Mouse (Mus musculus): ENCODE results near the gene Tmem256. TPM values are rescaled to one million over a fixed set of nuclear protein-coding genes. Genes with fewer than 3 reads are reported as not detected.

Tmem256 gene
- polyA plus RNA-seq, 1 experiment from 2014 or later = 395 TPM

DNA sequence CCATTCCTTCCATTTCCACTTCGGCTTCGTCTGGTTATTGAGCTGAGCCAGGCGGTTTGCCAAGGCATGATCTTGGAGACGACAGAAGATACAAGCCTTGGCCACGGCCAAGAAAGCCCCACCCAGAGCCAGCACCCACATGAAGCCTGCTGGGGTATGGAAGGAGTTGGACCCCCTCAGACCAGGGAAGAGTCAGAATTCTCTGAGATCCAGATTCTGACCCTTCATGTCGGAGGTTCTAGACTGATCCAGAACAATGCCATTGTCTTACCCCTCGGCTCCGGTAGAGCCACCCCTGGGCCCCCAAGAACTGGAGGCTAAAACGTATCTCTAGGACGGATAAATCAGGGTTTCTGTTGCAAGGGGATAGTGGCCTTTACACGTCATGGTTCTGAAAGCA lies 39.6 kb downstream of the Tmem256 start, which contains the start of gene Tmem95:
Gene Tmem95, minus strand, starts transcription at position 141 of the 400 bp plus-strand sequence.
- no peak for ATAC-seq
- Histone ChIP-seq H3K9me3 (ENCODE audit: low read length) (no peaks in the 10 kb centered on the region), H3K4me2 (replicated peaks; ENCODE audit: low read depth, low read length) (peak within 1 kb of the TSS; percentile 75), H3K27me3 (replicated peaks; ENCODE audit: insufficient read depth, low read length) (no peaks in the 10 kb centered on the region), H3K36me3 (ENCODE audit: insufficient read depth, low read length) (no peaks in the 10 kb centered on the region), H3K4me1 (ENCODE audit: insufficient read depth, low read depth, low read length) (peaks cover 13% of the 10 kb centered on the region), H3K9ac (replicated peaks; ENCODE audit: low read depth) (no peak within 1 kb of the TSS), H3K4me3 (ENCODE audit: low read depth, low read length) (no peak within 1 kb of the TSS), H3K27ac (ENCODE audit: low read length) (peak within 1 kb of the TSS; percentile 33; the same call in 1 of the 2 replicates)
- no peak for DNase-seq (ENCODE audit: low spot score)
- 82% methylated on average over 11 of the region's 11 CpGs for WGBS
- TF ChIP-seq EP300 (IDR thresholded peaks at IDR 0.05) = no peak
- no peak for TF ChIP-seq CTCF (IDR thresholded peaks at IDR 0.05)

DNA sequence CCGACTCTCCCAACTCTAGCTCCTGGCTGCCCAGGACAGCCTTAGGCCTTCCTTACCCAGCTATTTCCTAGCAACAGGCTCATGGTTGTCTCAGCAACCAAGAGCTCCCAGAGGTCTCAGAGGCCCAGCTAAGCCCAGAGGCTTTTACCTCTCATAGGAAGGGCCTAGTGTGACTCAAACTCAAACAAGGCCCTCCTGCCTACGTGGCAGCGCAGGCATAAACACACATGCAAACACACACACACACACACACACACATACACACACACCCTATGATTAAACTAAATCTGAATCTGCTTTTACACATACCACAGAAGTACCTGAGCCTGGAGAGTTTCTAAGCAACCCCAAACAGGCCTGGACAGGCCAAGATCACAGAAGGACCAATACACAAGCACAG lies 40.1 kb downstream of the Tmem256 start:
- no peak overlapping the region for H3K27ac ChIP-seq (ENCODE audit: low read length)
- H3K27me3 ChIP-seq (replicated peaks; ENCODE audit: insufficient read depth, low read length) = no peaks in the 10 kb centered on the region
- no peaks in the 10 kb centered on the region for H3K9me3 ChIP-seq (ENCODE audit: low read length)
- no peak overlapping the region for H3K9ac ChIP-seq (replicated peaks; ENCODE audit: low read depth)
- no peak for ATAC-seq
- peaks cover 13% of the 10 kb centered on the region for H3K4me1 ChIP-seq (ENCODE audit: insufficient read depth, low read depth, low read length)
- 81% methylated on average over 3 of the region's 3 CpGs for WGBS
- H3K4me3 ChIP-seq (ENCODE audit: low read depth, low read length) = no peak overlapping the region
- DNase-seq (ENCODE audit: low spot score) = no peak
- H3K36me3 ChIP-seq (ENCODE audit: insufficient read depth, low read length) = no peaks in the 10 kb centered on the region
- H3K4me2 ChIP-seq (replicated peaks; ENCODE audit: low read depth, low read length) = no peak overlapping the region
- TF ChIP-seq EP300 (IDR thresholded peaks at IDR 0.05) (no peak), CTCF (IDR thresholded peaks at IDR 0.05) (no peak)

DNA sequence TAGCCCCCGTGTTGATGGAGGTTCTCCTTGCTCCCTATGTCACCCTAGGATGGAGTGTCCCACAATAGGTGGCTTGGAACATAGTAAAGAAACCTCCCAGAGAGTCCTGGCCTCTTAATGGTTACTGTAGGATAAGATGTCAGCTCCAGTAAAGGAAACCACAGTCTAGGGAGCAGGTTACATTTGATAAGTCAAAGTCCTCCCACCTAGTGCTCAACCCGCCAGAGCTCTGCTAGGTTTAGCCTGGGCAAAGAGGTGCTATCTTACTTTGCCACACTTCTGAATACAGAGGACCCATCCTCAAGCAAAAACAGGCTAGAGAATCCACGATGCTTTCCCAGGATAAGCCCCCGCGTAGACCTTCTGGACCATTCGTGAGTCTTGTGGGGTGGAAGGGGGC lies 40.6 kb downstream of the Tmem256 start:
- DNase-seq (ENCODE audit: low spot score) = no peak
- peak overlapping the region; percentile 75 for H3K4me2 ChIP-seq (replicated peaks; ENCODE audit: low read depth, low read length)
- ATAC-seq = no peak
- no peaks in the 10 kb centered on the region for H3K27me3 ChIP-seq (replicated peaks; ENCODE audit: insufficient read depth, low read length)
- H3K27ac ChIP-seq (ENCODE audit: low read length) = no peak overlapping the region; the same call in 1 of the 2 replicates
- H3K9me3 ChIP-seq (ENCODE audit: low read length) = no peaks in the 10 kb centered on the region
- TF ChIP-seq CTCF (IDR thresholded peaks at IDR 0.05) = no peak
- no peak for TF ChIP-seq EP300 (IDR thresholded peaks at IDR 0.05)
- no peaks in the 10 kb centered on the region for H3K36me3 ChIP-seq (ENCODE audit: insufficient read depth, low read length)
- 0 out of 2 replicates have a peak overlapping the region, but pooled peaks have one; percentile 19 for H3K9ac ChIP-seq (replicated peaks; ENCODE audit: low read depth)
- WGBS = 75% methylated on average over 6 of the region's 6 CpGs
- H3K4me1 ChIP-seq (ENCODE audit: insufficient read depth, low read depth, low read length) = peaks cover 13% of the 10 kb centered on the region
- no peak overlapping the region for H3K4me3 ChIP-seq (ENCODE audit: low read depth, low read length)

DNA sequence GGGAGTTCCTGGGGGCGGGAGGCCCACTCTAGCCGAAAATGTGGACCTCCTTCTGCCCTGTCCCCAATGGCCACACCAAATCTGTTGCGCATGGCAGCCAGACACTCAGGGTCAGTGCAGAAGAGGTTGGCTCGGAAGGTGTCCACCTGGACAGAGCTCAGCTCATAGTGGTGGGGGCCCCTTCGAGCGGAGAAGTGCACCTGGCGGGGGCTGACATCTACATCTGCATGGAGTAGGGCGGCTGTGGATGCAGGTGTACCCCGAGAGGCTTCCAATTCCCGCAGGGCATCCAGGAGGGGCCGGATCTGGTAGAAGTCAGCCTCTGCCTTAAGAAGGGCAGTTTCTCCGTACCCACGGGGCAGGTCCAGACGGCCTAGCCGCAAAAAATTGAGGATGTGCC lies 41.4 kb downstream of the Tmem256 start:
- Histone ChIP-seq H3K4me3 (ENCODE audit: low read depth, low read length) (peak overlapping the region; percentile 56), H3K9ac (replicated peaks; ENCODE audit: low read depth) (peak overlapping the region; percentile 51; the same call in 1 of the 2 replicates), H3K27ac (ENCODE audit: low read length) (peak overlapping the region; percentile 94; the same call in 1 of the 2 replicates), H3K4me1 (ENCODE audit: insufficient read depth, low read depth, low read length) (peaks cover 18% of the 10 kb centered on the region), H3K9me3 (ENCODE audit: low read length) (no peaks in the 10 kb centered on the region), H3K36me3 (ENCODE audit: insufficient read depth, low read length) (no peaks in the 10 kb centered on the region), H3K4me2 (replicated peaks; ENCODE audit: low read depth, low read length) (peak overlapping the region; percentile 75), H3K27me3 (replicated peaks; ENCODE audit: insufficient read depth, low read length) (no peaks in the 10 kb centered on the region)
- 47% methylated on average over 15 of the region's 15 CpGs for WGBS
- ATAC-seq (no peak), DNase-seq (ENCODE audit: low spot score) (no peak)
- TF ChIP-seq EP300 (IDR thresholded peaks at IDR 0.05) = no peak
- TF ChIP-seq CTCF (IDR thresholded peaks at IDR 0.05) = no peak

DNA sequence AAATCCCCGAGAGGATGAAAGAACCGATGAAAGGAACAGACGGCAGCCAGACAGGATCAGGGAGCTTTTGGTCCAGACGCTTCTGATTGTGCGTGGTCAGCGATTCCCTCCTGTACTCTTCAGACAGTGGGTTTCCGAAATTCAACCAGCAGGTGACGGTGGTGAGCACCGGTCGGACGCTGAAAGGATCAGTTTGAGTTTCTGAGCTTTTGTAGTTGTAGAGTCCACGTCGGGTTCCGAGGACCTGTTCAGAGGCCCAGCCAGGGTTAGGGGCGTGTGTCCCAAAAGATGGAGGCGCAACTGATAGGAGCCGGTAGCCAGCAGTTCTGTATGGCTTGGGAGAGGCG lies 42.2 kb downstream of the Tmem256 start:
- DNase-seq (ENCODE audit: low spot score) = peak; percentile 92
- ATAC-seq = peak; percentile 54
- Histone ChIP-seq H3K27me3 (replicated peaks; ENCODE audit: insufficient read depth, low read length) (no peaks in the 10 kb centered on the region), H3K4me1 (ENCODE audit: insufficient read depth, low read depth, low read length) (peaks cover 18% of the 10 kb centered on the region), H3K4me3 (ENCODE audit: low read depth, low read length) (peak overlapping the region; percentile 56), H3K27ac (ENCODE audit: low read length) (peak overlapping the region; percentile 94), H3K9me3 (ENCODE audit: low read length) (no peaks in the 10 kb centered on the region), H3K4me2 (replicated peaks; ENCODE audit: low read depth, low read length) (peak overlapping the region; percentile 75), H3K36me3 (ENCODE audit: insufficient read depth, low read length) (no peaks in the 10 kb centered on the region), H3K9ac (replicated peaks; ENCODE audit: low read depth) (peak overlapping the region; percentile 51)
- TF ChIP-seq EP300 (IDR thresholded peaks at IDR 0.05) (no peak), CTCF (IDR thresholded peaks at IDR 0.05) (peak; percentile 91)
- WGBS = 0% methylated on average over 18 of the region's 18 CpGs

DNA sequence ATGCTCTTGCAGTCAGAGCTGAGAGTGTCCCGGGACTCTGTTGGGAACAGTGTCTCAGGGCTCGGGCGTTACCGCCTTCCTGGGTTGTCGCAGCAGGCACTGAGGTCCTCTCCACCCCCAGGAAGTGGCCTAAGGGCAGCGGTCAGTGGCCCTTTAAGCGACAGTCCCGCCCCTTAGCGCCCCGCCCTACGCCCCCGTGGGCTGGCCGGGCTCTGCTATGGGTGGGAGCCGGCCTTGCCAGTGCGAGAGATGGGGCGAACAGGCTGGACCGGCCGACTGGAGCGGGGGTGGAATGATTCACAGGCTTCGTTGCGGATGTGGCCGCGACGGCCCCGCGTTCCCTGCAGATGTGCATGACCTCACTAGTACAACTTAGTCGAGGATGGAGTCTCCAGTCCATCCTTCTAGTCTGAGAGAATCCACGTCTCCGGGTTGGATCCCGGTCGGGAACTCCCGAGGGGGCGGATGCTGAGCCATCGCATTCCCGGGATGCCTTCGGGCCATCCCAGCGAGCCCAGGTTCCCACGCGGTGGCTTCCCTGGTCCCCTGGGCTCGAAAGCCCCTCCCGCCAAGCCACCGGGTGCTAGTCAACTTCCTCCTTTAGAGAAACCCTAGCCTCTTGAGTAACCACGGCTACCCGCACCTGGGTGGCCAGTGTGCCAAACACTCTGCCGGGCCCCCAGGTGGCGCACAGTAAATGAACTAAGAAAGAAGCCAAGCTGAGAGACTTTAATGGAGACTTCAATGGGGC lies 42.7 kb downstream of the Tmem256 start, which contains the start of gene Kctd11:
Gene Kctd11, minus strand, starts transcription at position 554 of the 751 bp plus-strand sequence.
- Histone ChIP-seq H3K27me3 (replicated peaks; ENCODE audit: insufficient read depth, low read length) (no peaks in the 10 kb centered on the region), H3K27ac (ENCODE audit: low read length) (peak within 1 kb of the TSS; percentile 94), H3K4me3 (ENCODE audit: low read depth, low read length) (peak within 1 kb of the TSS; percentile 56), H3K9ac (replicated peaks; ENCODE audit: low read depth) (peak within 1 kb of the TSS; percentile 51), H3K9me3 (ENCODE audit: low read length) (no peaks in the 10 kb centered on the region), H3K4me1 (ENCODE audit: insufficient read depth, low read depth, low read length) (peaks cover 13% of the 10 kb centered on the region), H3K4me2 (replicated peaks; ENCODE audit: low read depth, low read length) (peak within 1 kb of the TSS; percentile 75), H3K36me3 (ENCODE audit: insufficient read depth, low read length) (no peaks in the 10 kb centered on the region)
- peak; percentile 95 for DNase-seq (ENCODE audit: low spot score)
- TF ChIP-seq EP300 (IDR thresholded peaks at IDR 0.05) (no peak; the same call in none of the 2 replicates), CTCF (IDR thresholded peaks at IDR 0.05) (peak; percentile 59)
- under 1% methylated on average over 46 of the region's 46 CpGs for WGBS
- ATAC-seq = peak; percentile 92
